Mouse (Mus musculus) heart, adult 10 weeks (tissue): ENCODE data around the gene Tmppe. TPM values are rescaled to one million over a fixed set of nuclear protein-coding genes. Genes with fewer than 3 reads are reported as not detected.

ENCODE experiments used
- polyA plus RNA-seq: library from polyadenylated mRNA; stranded (reverse); fragments of 350-450 nt; fragmentation: Illumina TruSeq; extraction: RNeasy Lipid Tissue Mini Kit (QIAGEN cat#74804); gene quantifications from one replicate; pipeline ENCODE4 v1.2.3, GENCODE M21; 2014; ENCODE audit warnings: low read depth, low replicate concordance

The Tmppe gene
- polyA plus RNA-seq = 2.5 TPM

DNA sequence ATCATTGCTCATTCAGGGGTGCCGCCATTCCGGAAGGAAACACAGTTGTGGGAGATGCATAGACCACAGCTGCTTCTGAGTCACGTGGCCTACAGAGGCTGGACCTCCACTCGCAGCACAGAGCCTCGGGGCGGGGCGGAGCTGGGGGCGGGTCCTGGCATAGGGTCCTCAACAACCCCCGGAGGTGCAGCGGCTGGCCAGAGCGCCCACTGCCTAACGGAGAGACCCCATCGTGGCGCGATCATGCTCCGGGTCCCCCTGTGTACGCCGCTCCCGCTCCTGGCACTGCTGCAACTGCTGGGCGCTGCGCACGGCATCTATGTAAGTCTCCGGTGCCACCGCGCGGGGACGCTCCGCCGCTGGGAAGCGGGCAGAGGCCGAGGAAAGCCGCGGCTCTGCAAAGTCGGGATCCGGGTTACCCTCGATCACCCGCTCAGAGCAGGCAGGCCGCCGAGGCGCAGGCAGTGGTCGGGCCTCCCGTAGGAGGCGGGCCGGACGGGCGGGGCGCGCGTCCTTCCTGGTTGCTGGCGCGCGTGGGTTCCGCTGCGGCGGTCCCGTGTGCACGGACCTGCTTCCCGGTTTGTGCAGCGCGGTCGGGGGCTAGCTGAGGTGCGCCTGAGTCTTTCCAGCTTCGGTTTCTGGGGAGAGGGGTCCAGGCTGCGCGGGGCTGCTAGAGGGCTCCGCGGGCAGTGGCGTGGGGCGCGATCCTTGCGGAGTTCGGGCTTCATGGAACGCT, at the start of gene Tmppe, which contains the start of gene Glb1:
Gene Tmppe, plus strand, starts transcription at position 157 of the 736 bp plus-strand sequence.
Gene Glb1, plus strand, starts transcription at position 128 of the 736 bp plus-strand sequence.

DNA sequence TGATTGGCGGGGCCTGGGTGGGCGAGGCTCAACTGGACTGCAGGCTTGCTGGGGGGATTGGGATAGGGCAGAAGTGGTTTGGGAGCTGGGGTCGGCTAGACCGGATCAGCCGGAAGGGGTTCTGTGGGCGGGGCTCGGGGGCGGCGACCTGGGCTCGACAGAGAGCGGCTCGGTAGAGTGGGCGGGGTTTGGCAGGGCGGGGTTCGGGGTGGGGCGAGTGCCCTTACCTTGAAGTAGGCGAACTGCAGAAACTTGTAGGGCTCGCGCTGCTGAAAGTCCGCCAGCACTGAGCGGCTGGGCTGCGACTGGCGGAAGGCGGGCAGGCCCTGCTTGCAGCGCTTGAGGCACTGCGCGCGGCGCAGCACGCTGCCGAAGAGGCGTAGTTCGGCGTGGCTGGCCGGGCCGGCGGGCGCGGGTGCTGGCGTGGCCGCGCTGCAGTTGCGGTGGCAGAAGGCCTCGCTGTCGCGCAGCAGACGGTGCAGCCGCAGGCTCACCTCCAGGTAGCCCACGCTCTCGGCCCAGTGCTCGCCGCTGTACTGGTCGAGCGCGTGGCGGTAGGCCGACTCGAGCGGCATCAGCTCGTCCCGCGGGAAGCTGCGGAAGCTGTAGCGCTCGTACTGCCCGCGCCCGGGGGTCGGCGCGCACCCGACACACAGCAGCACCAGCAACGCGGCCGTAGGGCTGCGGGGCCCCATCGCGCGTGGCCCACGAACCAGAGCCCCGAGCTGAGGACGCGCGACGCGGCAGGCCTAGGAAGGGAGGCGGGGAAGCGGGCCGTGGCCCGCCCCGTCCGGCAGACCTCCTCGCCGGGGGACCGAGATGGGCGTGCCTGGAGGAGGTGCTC, 10.8 kb upstream of the Tmppe start, which contains the start of gene Crtap:
Gene Crtap, minus strand, starts transcription at position 771 of the 844 bp plus-strand sequence.

Other genes with a start within 250 kb of the Tmppe start
- gene Bcl2a1c, start 71.0 kb upstream of the Tmppe start, polyA plus RNA-seq = not detected
- 47.1 TPM for gene Crtap, start 10.4 kb upstream of the Tmppe start, polyA plus RNA-seq
- gene Glb1, start within 50 bp of the Tmppe start, polyA plus RNA-seq = 16.0 TPM
- not detected for gene Ccr4, start 103.8 kb downstream of the Tmppe start, polyA plus RNA-seq
- not detected for gene C130032M10Rik, start 114.6 kb downstream of the Tmppe start, polyA plus RNA-seq
- not detected for gene Trim71, start 163.3 kb downstream of the Tmppe start, polyA plus RNA-seq
- gene Cnot10, start 239.1 kb downstream of the Tmppe start, polyA plus RNA-seq = 27.2 TPM